Mouse (Mus musculus) left cerebral cortex, adult 11 months (tissue): Measurements from ENCODE around the gene Npr2.

Experiments
- DNase-seq: peaks from one replicate; pipeline ENCODE4 v3.0.0; 2022; ENCODE audit warnings: low spot score

The Npr2 gene

DNA sequence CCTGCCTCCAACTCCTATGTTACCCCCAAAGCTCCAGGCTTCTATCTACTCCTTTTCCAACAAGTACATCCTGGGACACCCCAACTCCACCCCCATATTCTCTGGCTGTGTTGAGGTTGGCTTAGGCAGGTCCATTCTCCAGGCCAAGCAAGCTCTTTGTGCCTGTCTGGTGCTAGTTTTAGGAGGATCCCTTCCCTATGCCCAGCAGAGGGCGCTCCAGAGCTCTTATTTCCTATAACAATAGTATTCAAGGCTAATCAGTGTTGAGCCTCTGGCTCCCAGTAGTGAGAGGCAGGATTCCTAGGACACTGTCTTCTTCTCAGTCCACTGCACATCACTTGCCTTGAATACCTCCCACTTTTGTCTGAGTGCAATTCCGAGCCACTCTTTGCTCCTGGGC lies 40.3 kb downstream of the Npr2 start:
- peak; percentile 73 for DNase-seq

DNA sequence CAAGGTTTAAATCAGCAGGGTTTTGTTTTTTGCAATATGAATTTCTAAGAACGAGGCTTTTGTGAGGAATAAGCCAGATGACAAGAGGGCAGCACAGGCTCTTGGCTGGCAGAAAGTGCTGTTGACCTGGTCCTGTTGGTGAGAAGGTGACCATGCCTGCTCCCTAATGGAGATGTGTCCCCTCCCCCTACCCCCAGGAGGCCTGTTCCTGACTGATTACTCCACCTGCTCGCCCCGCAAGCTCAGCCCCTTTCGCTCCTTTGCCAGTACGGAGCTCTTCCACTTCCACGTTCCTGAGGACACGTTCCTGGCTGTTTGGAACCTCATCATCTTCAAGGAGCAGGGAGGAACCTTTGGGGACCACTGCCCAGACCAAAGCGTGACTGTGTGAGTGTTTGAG lies 42.0 kb downstream of the Npr2 start:
- DNase-seq: no peak

DNA sequence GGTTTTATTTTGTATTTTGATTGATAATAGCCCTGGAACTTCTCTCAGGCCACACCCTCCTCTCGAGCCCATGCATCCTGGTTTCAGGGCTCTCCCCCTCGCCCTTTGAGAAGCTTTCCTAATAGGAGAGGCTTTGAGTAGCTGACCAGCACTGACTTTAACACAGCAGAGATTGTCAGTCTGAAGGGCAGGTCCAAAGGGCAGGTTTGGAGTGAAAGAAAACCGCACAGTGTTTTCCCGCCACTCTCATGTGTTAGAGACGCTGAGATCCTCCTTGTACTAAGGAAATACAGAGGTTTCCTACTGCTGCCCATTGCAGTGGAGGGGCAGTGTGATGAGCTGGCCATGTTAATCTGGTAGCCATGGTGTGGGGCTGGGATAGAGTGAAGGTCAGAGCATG lies 43.2 kb downstream of the Npr2 start:
- no peak for DNase-seq

DNA sequence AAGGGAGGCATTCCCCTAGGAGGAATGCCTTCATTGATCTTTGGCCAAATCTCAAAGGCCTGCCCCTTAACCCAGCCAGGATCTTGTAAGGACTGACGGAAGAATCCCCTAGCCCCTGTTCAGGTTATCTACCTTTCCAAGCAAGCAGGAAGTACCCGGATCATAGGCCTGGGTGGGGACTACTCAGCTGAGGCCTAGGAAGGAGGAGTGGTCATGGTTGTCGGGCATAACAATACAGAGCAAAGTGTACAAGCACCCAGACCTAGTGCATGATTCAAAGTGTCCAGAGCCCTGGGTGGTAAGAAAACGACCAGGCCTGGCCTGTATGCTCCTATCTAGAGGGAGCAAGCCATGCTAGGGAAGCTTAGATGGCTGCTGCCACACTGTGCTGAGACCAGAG lies 43.9 kb downstream of the Npr2 start:
- DNase-seq: no peak

DNA sequence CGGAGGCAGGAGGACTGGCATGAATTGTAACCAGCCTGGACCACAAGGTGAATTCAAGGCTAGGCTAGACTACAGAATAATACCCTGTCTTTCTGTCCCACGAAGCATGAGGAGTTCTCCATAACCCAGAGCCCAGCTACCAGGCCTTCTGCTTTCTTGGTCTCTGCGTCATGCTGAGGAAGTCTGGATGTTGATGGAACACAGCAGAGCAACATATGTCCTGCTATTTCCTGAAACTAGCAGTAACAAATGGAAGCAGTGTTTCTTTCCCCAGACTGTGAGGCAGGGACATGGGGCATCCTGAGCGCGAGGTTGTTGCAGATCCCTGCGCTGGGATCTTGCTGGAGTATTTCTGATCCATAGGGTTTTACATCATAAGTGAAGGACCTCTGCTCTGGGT lies 46.8 kb downstream of the Npr2 start:
- DNase-seq: no peak

DNA sequence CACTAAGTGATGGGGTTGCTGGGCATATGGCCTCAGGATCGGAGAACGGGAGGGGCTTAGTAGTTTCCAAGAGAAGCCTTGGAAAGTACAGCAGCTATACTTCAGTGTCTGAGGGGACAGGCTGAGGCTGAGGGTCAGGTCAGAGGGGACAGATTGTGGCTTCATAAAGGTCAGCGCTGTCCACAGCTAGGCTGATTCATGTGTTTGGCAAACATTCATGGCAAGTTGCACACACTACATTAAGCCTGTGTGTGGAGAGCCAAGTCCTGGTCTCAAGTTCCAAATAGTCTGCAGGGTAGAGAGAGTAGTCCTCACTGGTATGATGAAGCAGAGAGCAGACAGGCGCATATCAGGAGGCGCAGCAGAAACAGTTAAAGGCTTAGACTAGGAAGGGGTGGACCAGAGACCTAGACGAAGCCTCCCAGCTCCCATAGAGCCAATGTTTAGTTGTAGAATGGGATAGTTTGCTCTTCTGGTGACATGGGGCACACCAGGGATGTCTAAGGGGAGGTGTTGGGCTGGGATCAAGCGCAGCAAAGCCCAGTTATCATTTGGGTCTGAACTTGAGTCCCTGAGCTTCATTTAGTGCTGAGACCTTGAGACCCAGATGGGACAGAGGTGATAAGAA lies 47.8 kb downstream of the Npr2 start:
- DNase-seq: no peak

DNA sequence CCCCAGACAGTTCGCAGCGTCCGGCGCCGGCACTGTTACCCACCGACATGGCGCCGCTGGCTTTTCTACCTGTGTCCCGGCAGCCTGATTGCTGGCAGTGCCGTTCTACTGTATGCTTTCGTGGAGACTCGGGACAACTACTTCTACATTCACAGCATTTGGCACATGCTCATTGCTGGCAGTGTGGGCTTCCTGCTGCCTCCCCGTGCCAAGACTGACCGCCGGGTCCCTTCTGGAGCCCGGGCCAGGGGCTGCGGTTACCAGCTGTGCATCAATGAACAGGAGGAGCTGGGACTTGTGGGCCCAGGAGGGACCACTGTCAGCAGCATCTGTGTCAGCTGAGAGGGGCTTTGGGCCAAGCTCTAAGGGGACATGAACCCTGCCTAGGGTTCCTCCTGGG lies 58.3 kb downstream of the Npr2 start:
- no peak for DNase-seq

DNA sequence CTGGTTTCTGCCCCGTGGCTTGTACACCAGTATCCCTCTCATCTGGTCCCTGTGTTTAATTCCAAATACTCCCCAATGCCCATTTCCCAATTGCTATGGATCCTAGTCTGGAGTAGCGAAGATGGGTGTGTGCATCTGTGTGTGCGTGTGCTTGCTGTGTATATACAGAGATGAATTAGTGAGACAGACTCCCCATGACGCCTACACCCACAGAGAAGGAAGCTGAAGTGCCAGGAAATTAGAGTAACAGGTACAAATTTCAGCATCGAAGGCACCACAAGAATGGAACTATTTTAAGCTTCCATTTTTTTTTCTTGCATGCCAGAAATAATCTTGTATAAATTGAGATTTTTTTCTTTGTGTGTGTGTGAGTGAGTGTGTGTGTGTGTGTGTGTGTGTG lies 59.3 kb downstream of the Npr2 start:
- no peak for DNase-seq

DNA sequence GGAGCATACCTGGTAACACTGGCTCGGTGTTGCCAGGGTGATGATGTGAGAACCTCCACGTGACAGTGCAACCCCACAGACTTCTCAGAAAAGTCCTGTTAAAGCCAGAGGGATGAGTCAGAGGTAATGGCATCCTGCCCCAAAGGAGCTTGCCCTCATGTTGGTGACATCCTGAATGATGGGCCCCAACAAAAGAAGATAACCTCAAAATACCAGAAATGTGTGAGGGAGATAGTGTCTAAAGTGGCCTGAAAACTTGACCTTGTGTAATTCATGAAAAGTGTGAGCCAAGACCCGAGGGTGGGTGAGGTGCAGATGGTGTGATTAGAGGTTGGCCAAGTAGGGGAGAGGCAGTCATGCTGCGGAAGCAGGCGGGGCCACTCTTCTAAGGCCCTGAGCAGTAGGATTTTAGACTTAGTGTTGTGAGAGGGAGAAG lies 62.1 kb downstream of the Npr2 start:
- DNase-seq: no peak

DNA sequence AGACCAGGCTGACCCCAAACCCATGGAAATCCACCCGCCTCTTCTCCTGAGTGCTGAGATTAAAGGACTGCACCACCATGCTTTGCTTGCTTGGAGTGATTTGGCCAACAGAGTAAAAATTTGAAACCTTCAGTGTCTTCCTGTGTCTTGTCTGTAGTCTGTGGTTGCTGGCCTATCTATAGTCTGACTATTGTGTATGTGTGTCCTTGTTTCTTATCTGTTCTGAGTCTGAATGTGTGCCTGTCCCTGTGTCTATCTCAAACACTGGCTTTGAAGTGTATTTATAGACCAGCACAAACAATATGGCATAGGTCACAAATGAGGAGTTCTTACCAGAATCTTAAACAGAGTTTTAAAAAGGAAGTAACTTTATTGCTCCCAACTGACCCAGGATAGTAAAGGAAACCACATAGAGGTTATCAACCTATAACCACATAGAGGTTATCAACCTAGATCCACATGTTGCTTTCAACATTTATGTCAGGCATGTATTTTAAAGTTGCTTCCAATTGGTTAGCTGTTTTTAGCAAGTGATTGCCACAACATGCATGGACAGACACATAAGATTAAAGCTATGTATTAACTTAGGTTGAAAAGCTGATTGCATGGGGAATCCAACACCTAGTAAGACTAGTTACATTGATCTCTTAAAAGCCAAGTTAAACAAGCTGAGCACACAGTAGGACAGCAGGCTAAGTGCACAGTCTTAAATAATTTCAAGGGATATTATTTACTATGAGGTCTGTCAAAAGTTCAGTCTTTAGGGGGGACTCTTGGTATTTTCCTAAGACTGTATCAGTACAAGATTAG lies 62.9 kb downstream of the Npr2 start:
- no peak for DNase-seq

DNA sequence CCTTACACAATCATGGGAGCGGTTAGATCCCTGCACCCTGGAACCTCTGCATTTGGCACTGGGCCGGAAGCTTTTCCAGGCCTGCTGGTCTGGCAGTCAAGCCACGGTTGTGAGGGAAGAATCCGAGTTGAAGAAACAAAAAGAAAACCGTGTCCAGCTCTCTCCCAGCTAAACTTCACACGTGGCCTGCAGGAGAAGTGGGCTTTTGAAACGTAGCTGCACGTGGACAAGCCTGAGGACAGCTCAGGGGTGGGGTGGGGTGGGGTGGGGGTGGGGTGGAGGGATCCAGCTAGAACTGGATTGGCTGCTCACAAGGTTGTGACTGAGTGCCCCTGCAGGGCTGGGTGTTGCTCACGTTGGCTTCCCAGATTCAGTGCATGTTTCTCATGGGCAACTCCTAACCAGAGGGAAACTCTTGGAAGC lies 63.5 kb downstream of the Npr2 start:
- no peak for DNase-seq

DNA sequence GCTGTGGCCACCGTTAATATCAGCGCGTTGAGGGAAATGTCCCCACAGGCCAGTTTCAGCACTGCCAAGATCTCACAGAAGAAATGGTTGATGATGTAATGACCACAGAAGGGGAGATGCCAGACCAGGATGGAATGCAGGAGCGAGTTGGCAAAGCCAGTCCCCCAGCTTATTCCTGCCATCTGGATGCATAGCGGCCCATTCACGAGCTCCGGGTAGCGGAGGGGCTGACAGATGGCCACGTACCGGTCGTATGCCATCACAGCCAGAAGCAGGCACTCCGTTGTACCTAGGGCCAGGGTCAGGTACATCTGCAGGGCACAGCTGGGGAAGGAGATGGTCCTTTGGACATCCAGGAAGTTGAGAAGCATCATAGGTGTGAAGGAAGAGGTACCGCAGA lies 64.8 kb downstream of the Npr2 start:
- no peak for DNase-seq

DNA sequence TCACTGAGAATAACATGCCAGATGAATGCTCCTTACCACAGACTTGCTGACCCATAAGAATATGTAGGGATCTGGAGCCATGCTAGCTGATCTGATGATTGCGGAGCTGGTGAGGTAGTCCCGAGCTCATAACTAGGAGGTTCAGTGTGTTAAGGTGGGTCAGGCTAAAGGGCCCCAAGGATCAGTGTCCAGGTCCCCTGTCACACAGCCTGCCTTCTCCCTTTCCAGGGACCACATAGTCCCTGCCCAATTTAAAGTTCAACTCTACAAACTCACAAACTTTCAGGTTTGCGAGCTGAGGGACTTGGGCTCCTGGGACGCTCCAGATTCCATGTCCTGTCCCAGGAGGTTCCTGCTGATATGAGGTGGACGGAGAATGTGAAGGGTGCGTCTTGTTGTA lies 69.0 kb downstream of the Npr2 start, which contains the start of gene Olfr70:
Olfr70 (minus strand) TSS at position 101 of the 400 bp plus-strand sequence.
- no peak for DNase-seq
